Mouse (Mus musculus) testis, adult 2 months (tissue): Measurements from ENCODE around the gene Fam43a. TPM values are rescaled to one million over a fixed set of nuclear protein-coding genes. Genes with fewer than 3 reads are reported as not detected.
A peak's percentile ranks its signal among the peaks of the same experiment; 100 is the strongest.

Source experiments
- H3K27ac ChIP-seq: fragments of 200-500 bp; 2 replicates; pipeline ENCODE4 v1.5.1; 2012; ENCODE audit warnings: low read depth, low read length; ENCODE audit not compliant: control insufficient read depth, insufficient read depth
- H3K27me3 ChIP-seq: fragments of 200-500 bp; 2 replicates; pipeline ENCODE4 v1.6.1; 2012; ENCODE audit warnings: mild to moderate bottlenecking, low read length, moderate library complexity; ENCODE audit not compliant: control insufficient read depth, insufficient read depth
- H3K36me3 ChIP-seq: fragments of 200-500 bp; 2 replicates; pipeline ENCODE4 v1.6.1; 2012; ENCODE audit warnings: mild to moderate bottlenecking, low read length; ENCODE audit not compliant: control insufficient read depth, insufficient read depth
- H3K4me1 ChIP-seq: fragments of 200-500 bp; 2 replicates; pipeline ENCODE4 v1.6.1; 2012; ENCODE audit warnings: low read length; ENCODE audit not compliant: control insufficient read depth, insufficient read depth
- H3K4me3 ChIP-seq: fragments of 200-500 bp; 2 replicates; pipeline ENCODE4 v1.5.1; 2012; ENCODE audit warnings: low read depth, mild to moderate bottlenecking, low read length, moderate library complexity, mixed read lengths; ENCODE audit not compliant: control insufficient read depth
- CTCF ChIP-seq: fragments of 200-500 bp; IDR thresholded peaks from 2 replicates; pipeline ENCODE4 v1.5.1; 2012; ENCODE audit warnings: low read depth, mild to moderate bottlenecking, inconsistent platforms, low read length, moderate library complexity; ENCODE audit not compliant: control insufficient read depth, insufficient read depth, insufficient replicate concordance
- POLR2A ChIP-seq: fragments of 200-500 bp; IDR thresholded peaks from 2 replicates; pipeline ENCODE4 v1.6.1; 2012; ENCODE audit warnings: low read depth, mild to moderate bottlenecking, inconsistent platforms, low read length, moderate library complexity; ENCODE audit not compliant: control insufficient read depth
- polyA plus RNA-seq: library from polyadenylated mRNA; depleted of rRNA; stranded (reverse); fragments of >200 nt; gene quantifications from 2 replicates; pipeline ENCODE4 v1.2.3, GENCODE M21; 2012

The Fam43a gene
- polyA plus RNA-seq, 1 experiment = 0.35 TPM

DNA sequence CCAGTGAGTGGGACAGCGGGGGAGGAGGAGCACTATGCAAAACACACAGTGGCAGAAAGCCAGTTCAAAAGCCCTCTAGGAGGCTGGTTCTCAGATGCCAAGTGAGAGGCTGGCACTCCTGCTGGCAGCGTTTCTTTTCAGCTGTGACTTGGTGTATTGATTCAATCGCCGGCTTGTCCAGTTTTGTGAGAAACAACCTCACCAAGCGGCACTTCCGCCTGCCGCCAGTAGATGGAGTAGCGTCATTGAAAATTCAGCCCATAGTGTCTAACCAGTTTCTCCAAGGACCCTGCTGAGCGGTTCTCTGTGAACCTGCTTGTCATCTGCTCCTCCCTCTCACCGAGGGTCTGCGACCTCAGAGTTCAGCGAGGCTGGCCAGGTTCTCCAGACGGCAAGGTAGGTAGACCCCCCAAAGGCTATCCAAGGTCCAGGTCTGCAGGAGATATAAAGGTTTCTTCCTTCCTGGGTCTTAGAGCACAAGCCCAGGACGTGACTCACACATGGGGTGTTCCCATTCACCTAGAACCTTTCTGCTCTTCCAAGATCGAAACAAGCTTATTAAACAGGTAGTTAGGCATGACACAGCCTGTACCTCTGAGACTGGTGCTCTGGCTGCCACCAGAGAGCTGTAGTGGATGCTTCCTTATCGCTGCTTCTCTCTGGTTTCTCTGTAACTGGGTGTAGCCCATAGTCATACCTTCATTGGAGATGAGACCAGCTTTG is 2.4 kb upstream of the Fam43a start:
- Histone ChIP-seq H3K4me1 (peaks cover 13% of the 10 kb centered on the region), H3K27ac (no peak overlapping the region), H3K4me3 (no peak overlapping the region), H3K27me3 (no peaks in the 10 kb centered on the region), H3K36me3 (no peaks in the 10 kb centered on the region)
- TF ChIP-seq POLR2A (no peak), CTCF (peak; percentile 78)

DNA sequence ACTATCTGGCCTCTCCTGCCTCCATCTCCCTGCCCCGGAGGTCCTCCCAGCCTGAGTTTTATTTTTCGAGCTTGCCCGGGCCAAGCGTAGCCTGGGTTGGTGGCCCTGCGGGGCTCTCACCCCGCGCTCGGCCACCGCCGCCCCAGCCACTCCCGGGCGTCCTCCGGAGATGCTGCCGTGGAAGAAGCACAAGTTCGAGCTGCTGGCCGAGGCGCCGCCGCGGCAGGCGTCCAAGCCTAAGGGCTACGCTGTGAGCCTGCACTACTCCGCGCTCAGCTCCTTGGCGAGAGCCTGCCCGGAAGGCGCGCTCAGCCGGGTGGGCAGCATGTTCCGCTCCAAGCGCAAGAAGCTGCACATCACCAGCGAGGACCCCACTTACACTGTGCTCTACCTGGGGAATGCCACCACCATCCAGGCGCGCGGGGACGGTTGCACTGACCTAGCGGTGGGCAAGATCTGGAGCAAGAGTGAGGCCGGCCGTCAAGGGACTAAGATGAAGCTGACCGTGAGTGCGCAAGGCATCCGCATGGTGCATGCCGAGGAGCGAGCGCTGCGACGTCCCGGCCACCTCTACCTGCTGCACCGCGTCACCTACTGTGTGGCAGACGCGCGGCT is 1.0 kb downstream of the Fam43a start:
- H3K27ac ChIP-seq = no peak overlapping the region
- peak overlapping the region; percentile 58 for H3K4me3 ChIP-seq
- H3K36me3 ChIP-seq = no peaks in the 10 kb centered on the region
- peaks cover 13% of the 10 kb centered on the region for H3K4me1 ChIP-seq
- no peaks in the 10 kb centered on the region for H3K27me3 ChIP-seq
- TF ChIP-seq POLR2A (no peak), CTCF (no peak)

DNA sequence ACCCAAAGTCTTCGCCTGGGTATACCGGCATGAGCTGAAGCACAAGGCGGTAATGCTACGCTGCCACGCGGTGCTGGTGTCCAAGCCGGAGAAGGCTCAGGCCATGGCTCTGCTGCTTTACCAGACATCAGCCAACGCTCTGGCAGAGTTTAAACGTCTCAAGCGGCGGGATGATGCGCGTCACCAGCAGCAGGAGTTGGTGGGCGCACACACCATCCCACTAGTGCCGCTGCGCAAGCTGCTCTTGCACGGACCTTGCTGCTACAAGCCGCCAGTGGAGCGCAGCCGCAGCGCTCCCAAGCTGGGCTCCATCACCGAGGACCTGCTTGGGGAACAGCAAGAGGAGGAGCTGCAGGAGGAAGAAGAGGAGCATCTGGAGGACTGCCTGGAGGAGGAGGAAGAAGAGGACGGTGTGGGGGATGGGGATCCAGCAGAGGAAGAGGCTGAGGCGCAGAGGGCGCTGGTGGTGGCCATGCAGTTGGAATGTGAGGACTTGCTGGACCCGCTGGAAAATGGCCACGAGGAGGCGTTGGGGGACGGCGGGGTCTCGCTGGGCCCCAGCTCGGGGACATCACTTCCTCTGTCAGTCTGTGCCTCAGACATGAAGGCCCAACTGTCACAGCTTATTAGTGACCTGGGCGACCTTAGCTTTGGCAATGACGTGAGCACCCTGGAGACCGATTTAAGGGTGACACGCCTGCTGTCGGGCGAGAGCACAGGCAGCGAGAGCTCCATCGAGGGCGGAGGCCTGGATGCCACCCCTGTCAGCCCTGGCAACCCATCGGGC is 1.7 kb downstream of the Fam43a start:
- Histone ChIP-seq H3K36me3 (no peaks in the 10 kb centered on the region), H3K27me3 (no peaks in the 10 kb centered on the region), H3K27ac (no peak overlapping the region), H3K4me3 (peak overlapping the region; percentile 58), H3K4me1 (peaks cover 13% of the 10 kb centered on the region)
- TF ChIP-seq CTCF (no peak), POLR2A (no peak)

DNA sequence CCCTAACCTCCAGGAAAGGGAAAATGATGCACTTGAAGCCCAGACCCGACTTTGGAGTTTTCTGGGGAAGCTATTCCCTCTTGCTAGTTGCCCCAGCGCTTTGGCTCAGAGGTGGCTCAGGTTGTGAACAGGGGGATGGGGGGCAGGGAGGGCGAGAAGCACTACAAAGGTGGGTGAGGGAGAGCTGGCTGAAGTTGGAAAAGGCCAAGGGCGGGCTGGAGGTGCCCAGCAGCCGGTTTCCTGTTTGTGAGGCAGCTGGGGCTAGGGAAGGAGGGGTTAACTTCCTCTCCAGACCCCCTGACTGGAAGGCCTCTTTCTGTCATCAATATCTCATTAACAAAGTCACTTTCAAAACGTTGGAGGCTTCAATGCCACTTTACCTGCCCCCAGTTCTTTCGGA is 2.4 kb downstream of the Fam43a start:
- no peaks in the 10 kb centered on the region for H3K27me3 ChIP-seq
- no peak overlapping the region for H3K27ac ChIP-seq
- H3K36me3 ChIP-seq = no peaks in the 10 kb centered on the region
- TF ChIP-seq CTCF (no peak), POLR2A (no peak)
- peaks cover 13% of the 10 kb centered on the region for H3K4me1 ChIP-seq
- H3K4me3 ChIP-seq = no peak overlapping the region

DNA sequence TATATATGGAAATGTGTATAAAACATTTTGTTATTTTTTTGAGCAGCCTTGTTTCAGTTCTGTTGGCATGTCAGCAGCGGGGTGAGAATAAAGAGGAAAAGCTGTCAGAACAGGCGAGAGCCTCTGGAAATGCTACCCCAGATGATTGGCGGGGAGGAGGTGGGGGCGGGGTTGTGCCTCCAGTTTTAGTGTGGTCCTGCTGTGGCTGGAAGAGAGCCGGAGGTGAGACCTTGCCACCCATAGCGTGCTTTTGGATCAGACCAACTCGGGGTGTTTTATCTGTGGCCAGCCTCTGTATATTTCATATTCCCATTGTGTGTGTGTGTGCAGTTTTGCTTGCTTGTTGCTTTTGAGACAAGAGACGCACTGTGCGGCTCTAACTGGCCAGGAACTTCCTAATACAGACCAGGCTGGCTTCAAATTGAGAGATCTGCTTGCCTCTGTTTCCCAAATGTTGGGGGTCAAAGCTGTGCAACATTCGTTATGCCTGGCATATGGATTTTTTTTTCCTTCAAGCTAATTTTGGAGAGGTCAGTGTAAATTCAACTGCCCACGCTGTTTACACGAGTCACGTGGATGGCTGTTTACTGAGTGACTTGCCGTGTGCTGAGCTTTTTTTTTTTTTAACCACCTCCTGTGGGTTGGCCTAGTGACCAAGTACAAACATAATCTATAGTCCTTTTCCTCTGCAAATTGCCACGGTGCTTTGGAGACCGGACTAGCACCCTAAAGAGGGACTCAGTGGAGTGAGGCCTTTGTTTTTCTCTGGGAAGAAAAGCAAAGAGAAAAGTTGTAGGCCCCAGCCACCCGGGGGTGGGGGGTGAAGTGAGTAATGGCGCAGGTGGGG is 3.4 kb downstream of the Fam43a start:
- H3K4me3 ChIP-seq = no peak overlapping the region
- peaks cover 13% of the 10 kb centered on the region for H3K4me1 ChIP-seq
- no peak overlapping the region for H3K27ac ChIP-seq
- H3K27me3 ChIP-seq = no peaks in the 10 kb centered on the region
- no peaks in the 10 kb centered on the region for H3K36me3 ChIP-seq
- TF ChIP-seq POLR2A (no peak), CTCF (no peak)

DNA sequence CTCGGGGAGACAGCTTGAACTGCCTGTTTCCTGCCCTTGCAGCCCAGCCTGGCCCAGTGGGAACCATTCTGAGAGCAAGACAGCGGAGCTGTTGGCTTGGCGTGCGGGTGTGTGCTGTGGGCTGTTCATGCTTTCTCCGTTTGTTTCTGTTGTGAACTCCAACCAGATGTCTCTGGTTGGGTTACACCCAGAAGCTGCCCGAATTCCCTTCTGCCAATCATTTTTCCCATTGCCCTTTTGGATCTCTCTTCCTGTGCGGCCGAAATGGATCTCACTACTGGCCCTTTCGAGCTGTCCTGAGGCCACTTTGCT is 4.0 kb downstream of the Fam43a start:
- Histone ChIP-seq H3K4me1 (peaks cover 13% of the 10 kb centered on the region), H3K27me3 (no peaks in the 10 kb centered on the region), H3K4me3 (no peak overlapping the region), H3K27ac (no peak overlapping the region), H3K36me3 (no peaks in the 10 kb centered on the region)
- TF ChIP-seq POLR2A (no peak), CTCF (no peak)
